Mouse (Mus musculus) heart, embryonic 12.5 days (tissue): ENCODE measurements around the gene Chst15. TPM values are rescaled to one million over a fixed set of nuclear protein-coding genes. Genes with fewer than 3 reads are reported as not detected.

Experiments used
- ATAC-seq: fragments of 200-750 bp; cut with Nextera tagmentation; 2 replicates; pipeline ENCODE4 v1.8.0; 2017; ENCODE audit warnings: moderate TSS enrichment, moderate library complexity; ENCODE audit not compliant: insufficient number of reproducible peaks, low FRiP score
- H3K27ac ChIP-seq: fragments of 300-500 bp; sonication (generic); 2 replicates; pipeline ENCODE4 v1.5.1; 2016; ENCODE audit warnings: mild to moderate bottlenecking, moderate library complexity; ENCODE audit not compliant: poor library complexity, severe bottlenecking
- H3K27me3 ChIP-seq: fragments of 300-500 bp; sonication (generic); replicated peaks from 2 replicates; pipeline ENCODE4 v1.6.1; 2016; ENCODE audit warnings: mild to moderate bottlenecking, moderate library complexity
- H3K36me3 ChIP-seq: fragments of 300-500 bp; sonication (generic); 2 replicates; pipeline ENCODE4 v1.6.1; 2016; ENCODE audit warnings: mild to moderate bottlenecking, moderate library complexity
- H3K4me1 ChIP-seq: fragments of 300-500 bp; sonication (generic); replicated peaks from 2 replicates; pipeline ENCODE4 v1.6.1; 2016; ENCODE audit warnings: mild to moderate bottlenecking
- H3K4me2 ChIP-seq: fragments of 300-500 bp; sonication (generic); 2 replicates; pipeline ENCODE4 v1.6.1; 2016; ENCODE audit warnings: mild to moderate bottlenecking, moderate library complexity
- H3K4me3 ChIP-seq: fragments of 300-500 bp; sonication (generic); 2 replicates; pipeline ENCODE4 v1.5.1; 2016; ENCODE audit warnings: mild to moderate bottlenecking
- H3K9ac ChIP-seq: fragments of 300-500 bp; sonication (generic); 2 replicates; pipeline ENCODE4 v1.6.1; 2016; ENCODE audit warnings: mild to moderate bottlenecking, moderate library complexity
- H3K9me3 ChIP-seq: fragments of 300-500 bp; sonication (generic); replicated peaks from 2 replicates; pipeline ENCODE4 v1.6.1; 2016; ENCODE audit warnings: mild to moderate bottlenecking, moderate library complexity
- WGBS: fragments of 180-500 bp; shearing (Covaris S2); methylation state at CpG from one replicate; pipeline ENCODE4 v1.1.7; 2016; 5-methylcytosine and 5-hydroxymethylcytosine counted together
- polyA plus RNA-seq: library from polyadenylated mRNA; unstranded; fragments of >200 nt; fragmentation: Nextera tagmentation; extraction: Ambion mirVana; gene quantifications from 2 replicates; pipeline ENCODE4 v1.2.1, GENCODE M21; 2016

Chst15 gene
- polyA plus RNA-seq, 1 experiment from 2014 or later = 4.4 TPM

- no peak overlapping the region for H3K4me2 ChIP-seq
- H3K9ac ChIP-seq = no peak overlapping the region
- H3K4me1 ChIP-seq = no peaks in the 10 kb centered on the region
- no peak overlapping the region for H3K4me3 ChIP-seq
- no peak overlapping the region for H3K27ac ChIP-seq
- no peaks in the 10 kb centered on the region for H3K9me3 ChIP-seq
- H3K27me3 ChIP-seq = no peaks in the 10 kb centered on the region; the same call in 1 of the 2 replicates
- no peak for ATAC-seq
- 55% methylated on average over 3 of the region's 3 CpGs for WGBS
- H3K36me3 ChIP-seq = no peaks in the 10 kb centered on the region
These were observed 129.6 kb downstream of the Chst15 start for GRCm38 (mm10) chr7:132187456-132187855.

Other genes starting within 250 kb of the Chst15 start
- 0.24 TPM in 1 of 2 replicates, not detected in the other for gene Cpxm2, start 162.5 kb downstream of the Chst15 start, polyA plus RNA-seq